Mouse (Mus musculus) layer of hippocampus, adult 8-10 months (tissue): Measurements from ENCODE around the gene Map2k2. TPM values are rescaled to one million over a fixed set of nuclear protein-coding genes. Genes with fewer than 3 reads are reported as not detected.
"Not testable (repeated sequence)": the region's sequence is repeated elsewhere in the genome, so short reads cannot be mapped to it uniquely, and the experiment has no call there.

Source experiments
- DNase-seq, 2 experiments: peaks; one replicate each; pipeline ENCODE4 v3.0.0; 2022; ENCODE audit warnings: low spot score in 2 of 2
- microRNA-seq, 2 experiments: library from miRNA; unstranded; fragments of <30 nt; microRNA quantifications; one replicate each; pipeline ENCODE4 v1.2.0; 2022
- total RNA-seq, 4 experiments: library from RNA; stranded (reverse); gene quantifications; 2 replicates each; pipeline ENCODE4 v1.2.4; 2022

Map2k2 gene
- total RNA-seq, 4 experiments from 2014 or later = 131 to 151 (median 135) TPM

GRCm38 (mm10) chr10:81174617-81175344 lies 69.1 kb downstream of the Map2k2 start:
- peak; percentile 81 to 91 for DNase-seq

- DNase-seq = not testable (repeated sequence)
These were observed 69.6 kb downstream of the Map2k2 start for GRCm38 (mm10) chr10:81175345-81175701.

DNA sequence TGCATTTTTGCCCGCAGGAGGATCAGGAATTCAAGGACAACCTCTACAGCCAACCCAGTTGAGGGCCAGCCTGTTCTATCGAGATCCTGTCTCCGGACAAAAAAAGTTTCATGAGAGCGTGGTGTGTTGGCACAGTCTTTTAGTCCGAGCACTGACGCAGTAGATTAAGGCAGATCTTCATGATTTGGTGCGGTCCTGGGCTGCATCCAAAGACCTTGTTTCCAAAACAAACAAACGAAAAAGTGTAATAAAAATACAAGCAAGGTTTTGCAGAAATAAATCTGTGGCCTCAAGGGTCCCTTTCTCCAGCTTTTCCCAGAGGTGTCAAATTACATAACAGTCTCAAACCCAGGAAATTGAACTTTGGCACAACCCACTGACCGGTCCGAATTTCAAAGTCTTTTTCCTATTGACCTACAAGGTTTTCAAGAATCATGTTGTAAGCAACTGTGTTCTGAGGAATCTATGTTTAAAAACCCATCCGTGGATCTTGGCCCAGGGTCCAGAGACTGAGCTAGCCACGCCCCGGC lies 70.3 kb downstream of the Map2k2 start:
- DNase-seq = no peak

DNA sequence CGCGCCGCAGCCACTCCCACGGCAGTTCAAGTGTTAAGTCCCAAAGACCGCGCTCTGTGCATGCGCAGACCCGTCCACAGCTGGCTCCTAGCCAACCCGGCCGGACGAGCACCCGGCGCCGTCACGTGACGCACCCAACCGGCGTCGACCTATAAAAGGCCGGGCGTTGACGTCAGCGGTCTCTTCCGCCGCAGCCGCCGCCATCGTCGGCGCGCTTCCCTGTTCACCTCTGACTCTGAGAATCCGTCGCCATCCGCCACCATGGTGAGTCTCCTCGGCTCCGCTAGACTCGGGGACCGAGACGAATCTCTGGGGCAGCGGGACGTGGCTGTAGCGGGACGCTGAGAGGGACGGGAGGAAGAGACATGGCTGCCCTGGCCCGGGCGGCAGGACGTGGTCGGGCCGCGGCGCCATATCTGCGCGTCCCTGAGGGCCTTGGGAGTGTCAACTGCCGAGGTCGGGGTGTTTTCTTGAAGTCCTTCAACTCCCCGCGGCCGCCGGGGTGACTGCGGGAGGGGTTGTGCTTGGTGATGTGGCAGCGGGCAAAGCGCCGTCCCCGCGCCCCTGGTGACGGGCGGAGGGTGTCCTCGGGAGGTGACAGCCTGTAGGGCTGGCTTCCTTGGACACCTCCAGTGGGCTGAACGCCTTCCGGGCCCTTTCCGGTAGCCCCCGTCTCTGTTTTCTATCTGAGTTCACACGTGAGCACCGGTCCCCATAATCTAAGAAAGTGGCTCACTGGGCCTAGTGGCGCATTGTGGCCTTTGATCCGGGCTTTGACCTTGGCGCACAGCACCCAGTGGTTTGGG lies 71.0 kb downstream of the Map2k2 start, which contains the start of gene Eef2:
TSS of gene Eef2 (plus strand) at position 166 of the 806 bp plus-strand sequence.
- peak; percentile 95 to 99 for DNase-seq

GRCm38 (mm10) chr10:81177491-81177925 lies 71.8 kb downstream of the Map2k2 start:
- DNase-seq = no peak

DNA sequence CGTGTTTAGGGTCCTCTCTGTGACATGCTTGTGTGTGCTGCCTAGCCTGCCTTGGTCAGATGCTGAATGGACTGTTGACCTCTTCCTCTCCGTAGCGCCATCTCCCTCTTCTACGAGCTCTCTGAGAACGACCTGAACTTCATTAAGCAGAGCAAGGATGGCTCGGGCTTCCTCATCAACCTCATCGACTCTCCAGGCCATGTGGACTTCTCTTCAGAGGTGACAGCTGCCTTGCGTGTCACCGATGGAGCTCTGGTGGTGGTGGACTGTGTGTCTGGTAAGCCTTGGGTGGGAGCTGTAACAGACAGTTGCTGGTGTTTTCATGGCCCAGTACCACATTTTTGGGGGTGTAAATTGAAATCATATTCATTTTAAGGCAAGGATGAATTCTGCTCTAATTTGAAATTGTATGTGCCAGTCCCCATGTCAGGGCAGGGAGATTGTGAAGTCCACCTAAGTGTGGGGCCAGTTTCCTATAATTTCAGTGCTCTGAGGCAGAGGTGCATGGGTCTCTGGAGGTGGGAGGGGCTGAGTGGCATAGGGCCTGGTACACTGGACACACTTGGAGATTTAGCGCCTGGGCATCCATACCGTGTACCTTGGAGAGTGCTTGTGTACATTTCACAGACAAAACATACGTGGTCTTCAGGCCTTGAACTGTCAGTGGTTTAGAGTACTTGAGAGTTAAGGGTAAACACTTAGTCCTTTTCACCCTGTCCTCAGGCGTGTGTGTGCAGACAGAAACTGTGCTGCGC lies 72.4 kb downstream of the Map2k2 start:
- no peak for DNase-seq

DNA sequence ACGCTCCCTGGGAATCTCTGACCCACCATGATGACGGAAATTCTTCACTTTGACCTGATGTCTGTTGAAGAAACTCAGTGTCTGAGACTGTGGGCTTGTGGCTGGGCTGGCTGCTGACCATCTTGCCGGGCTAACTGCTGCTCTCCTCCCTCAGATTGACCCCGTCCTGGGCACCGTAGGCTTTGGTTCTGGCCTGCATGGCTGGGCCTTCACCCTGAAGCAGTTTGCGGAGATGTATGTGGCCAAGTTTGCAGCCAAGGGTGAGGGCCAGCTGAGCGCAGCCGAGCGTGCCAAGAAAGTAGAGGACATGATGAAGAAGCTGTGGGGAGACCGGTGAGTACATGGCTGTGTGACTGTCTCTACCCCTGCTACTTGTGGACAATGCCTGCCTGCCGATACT lies 73.2 kb downstream of the Map2k2 start:
- DNase-seq = no peak

GRCm38 (mm10) chr10:81179451-81180342 lies 74.0 kb downstream of the Map2k2 start:
- no peak for DNase-seq

DNA sequence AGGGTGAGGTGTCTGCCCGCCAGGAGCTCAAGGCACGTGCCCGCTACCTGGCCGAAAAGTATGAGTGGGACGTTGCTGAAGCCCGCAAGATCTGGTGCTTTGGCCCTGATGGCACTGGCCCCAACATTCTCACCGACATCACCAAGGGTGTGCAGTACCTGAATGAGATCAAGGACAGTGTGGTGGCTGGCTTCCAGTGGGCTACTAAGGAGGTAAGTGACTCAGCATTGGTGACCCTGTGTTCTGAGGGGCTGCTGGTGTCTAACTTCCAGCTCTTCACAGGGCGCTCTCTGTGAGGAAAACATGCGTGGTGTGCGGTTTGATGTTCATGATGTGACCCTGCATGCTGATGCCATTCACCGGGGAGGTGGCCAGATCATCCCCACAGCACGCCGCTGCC lies 75.2 kb downstream of the Map2k2 start:
- DNase-seq = no peak

GRCm38 (mm10) chr10:81181860-81182259 lies 76.1 kb downstream of the Map2k2 start:
- not testable (repeated sequence) for DNase-seq

DNA sequence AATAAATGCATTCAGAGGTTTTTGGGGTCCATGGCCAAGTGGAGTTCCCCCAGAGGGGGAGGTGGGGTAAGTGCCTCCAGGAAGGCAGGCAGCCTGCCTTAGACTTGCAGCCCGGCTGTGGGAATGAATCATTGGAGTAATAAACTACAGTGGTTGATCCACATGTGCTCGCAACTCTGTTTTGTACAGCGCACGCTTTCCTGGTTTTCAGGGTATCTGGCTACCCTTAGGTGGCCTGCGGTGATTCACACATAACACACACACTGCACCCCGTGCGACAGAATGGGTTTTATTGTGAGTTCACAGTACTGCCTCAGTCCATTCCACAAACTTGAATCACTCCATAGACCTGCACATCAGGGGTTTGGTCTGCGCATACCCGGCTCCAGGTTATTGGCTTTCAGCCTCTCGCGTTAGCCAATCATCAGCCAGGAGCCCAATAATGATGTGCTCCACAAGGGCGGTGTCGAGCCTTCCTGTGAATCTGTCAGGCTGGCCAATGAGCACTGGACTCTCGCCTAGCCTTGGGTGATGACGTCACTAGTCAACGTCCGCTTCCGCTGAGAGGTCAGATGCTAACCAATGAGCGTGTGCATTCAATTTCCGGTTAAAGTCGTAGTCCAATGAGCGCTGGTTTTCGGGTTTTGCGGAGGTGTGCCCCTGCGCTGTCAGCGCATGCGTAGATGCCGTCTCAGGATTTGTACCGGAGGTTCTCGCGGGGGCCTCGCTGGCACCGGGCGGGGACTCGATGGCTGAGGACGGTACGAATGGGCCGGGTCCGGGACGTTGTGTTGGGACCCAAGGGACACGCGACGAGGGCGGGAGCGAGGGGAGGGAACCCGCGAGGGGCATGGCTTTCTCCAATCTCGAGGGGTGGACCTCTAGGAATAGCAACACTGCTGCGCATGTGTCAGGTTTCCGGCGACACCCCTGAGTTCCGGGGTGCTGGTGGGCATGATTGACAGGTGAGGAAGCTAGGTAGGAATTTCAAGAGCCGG lies 76.9 kb downstream of the Map2k2 start, which contains the start of gene Dapk3:
TSS of gene Dapk3 (plus strand) at position 670 of the 998 bp plus-strand sequence.
- DNase-seq = peak; percentile 99

Small RNA genes lying within 50 kb of the gene (microRNA-seq; reads per million reads assigned to microRNA genes)
- gene Mir5615-1 (0 reads per million in 2 experiments), gene Mir5615-2 (0 reads per million in 2 experiments)

Other genes with a start within 250 kb of the Map2k2 start
- under 1 TPM; 0.35 to 0.66 (median 0.46) TPM for gene Tmprss9, start 234.1 kb upstream of the Map2k2 start, total RNA-seq
- 100 to 1,000 TPM; 112 to 139 (median 124) TPM for gene Timm13, start 204.9 kb upstream of the Map2k2 start, total RNA-seq
- gene Lmnb2, start 187.7 kb upstream of the Map2k2 start, total RNA-seq = 10 to 100 TPM; 17.2 to 22.9 (median 19.9) TPM
- 10 to 100 TPM; 17.4 to 22.9 (median 20.2) TPM for gene Gadd45b, start 175.8 kb upstream of the Map2k2 start, total RNA-seq
- 100 to 1,000 TPM; 130 to 139 (median 135) TPM for gene Gng7, start 91.0 kb upstream of the Map2k2 start, total RNA-seq
- 10 to 100 TPM; 88.3 to 96.9 (median 90.2) TPM for gene Diras1, start 80.3 kb upstream of the Map2k2 start, total RNA-seq
- 10 to 100 TPM; 55.5 to 60.8 (median 60.0) TPM for gene Slc39a3, start 68.5 kb upstream of the Map2k2 start, total RNA-seq
- gene Sgta, start 45.7 kb upstream of the Map2k2 start, total RNA-seq = 100 to 1,000 TPM; 165 to 175 (median 172) TPM
- 10 to 100 TPM; 44.5 to 55.0 (median 46.5) TPM for gene Thop1, start 35.9 kb upstream of the Map2k2 start, total RNA-seq
- under 1 TPM; 0.19 to 0.80 (median 0.68) TPM for gene Creb3l3, start 7.0 kb upstream of the Map2k2 start, total RNA-seq
- gene Zbtb7a, start 29.3 kb downstream of the Map2k2 start, total RNA-seq = 100 to 1,000 TPM in 3 of 4 experiments, 10 to 100 TPM in 1; 94.8 to 118 (median 103) TPM
- 10 to 100 TPM; 27.0 to 35.1 (median 31.7) TPM for gene Pias4, start 62.0 kb downstream of the Map2k2 start, total RNA-seq
- 100 to 1,000 TPM; 820 to 960 (median 855) TPM for gene Eef2, start 70.7 kb downstream of the Map2k2 start, total RNA-seq
- gene Dapk3, start 77.1 kb downstream of the Map2k2 start, total RNA-seq = 10 to 100 TPM; 57.1 to 69.8 (median 65.7) TPM
- not detected for gene 4930442H23Rik, start 77.9 kb downstream of the Map2k2 start, total RNA-seq
- gene Nmrk2, start 96.1 kb downstream of the Map2k2 start, total RNA-seq = under 1 TPM in 1 of 4 experiments, not detected in 3; 0.57 TPM
- 100 to 1,000 TPM; 135 to 167 (median 145) TPM for gene Atcay, start 124.9 kb downstream of the Map2k2 start, total RNA-seq
- gene Zfr2, start 127.2 kb downstream of the Map2k2 start, total RNA-seq = 10 to 100 TPM; 59.3 to 81.0 (median 65.3) TPM
- 100 to 1,000 TPM; 208 to 230 (median 216) TPM for gene Matk, start 147.0 kb downstream of the Map2k2 start, total RNA-seq
- gene Mrpl54, start 161.0 kb downstream of the Map2k2 start, total RNA-seq = 10 to 100 TPM; 32.5 to 49.5 (median 40.8) TPM
- 10 to 100 TPM; 32.0 to 45.0 (median 39.1) TPM for gene Apba3, start 161.0 kb downstream of the Map2k2 start, total RNA-seq
- gene Tjp3, start 185.7 kb downstream of the Map2k2 start, total RNA-seq = 1 to 10 TPM in 2 of 4 experiments, under 1 TPM in 2; 0.73 to 1.2 (median 0.90) TPM
- gene Pip5k1c, start 187.0 kb downstream of the Map2k2 start, total RNA-seq = 100 to 1,000 TPM; 267 to 303 (median 296) TPM
- gene Cactin, start 215.2 kb downstream of the Map2k2 start, total RNA-seq = 10 to 100 TPM; 28.2 to 31.3 (median 30.2) TPM
- gene Tbxa2r, start 222.8 kb downstream of the Map2k2 start, total RNA-seq = 1 to 10 TPM; 1.1 to 1.4 (median 1.4) TPM
- gene Gipc3, start 237.4 kb downstream of the Map2k2 start, total RNA-seq = 1 to 10 TPM; 1.3 to 2.2 (median 1.7) TPM
- 10 to 100 TPM; 32.5 to 37.1 (median 32.9) TPM for gene Hmg20b, start 244.6 kb downstream of the Map2k2 start, total RNA-seq